Mouse (Mus musculus): ENCODE measurements around the gene Anxa3.

Gene Anxa3

DNA sequence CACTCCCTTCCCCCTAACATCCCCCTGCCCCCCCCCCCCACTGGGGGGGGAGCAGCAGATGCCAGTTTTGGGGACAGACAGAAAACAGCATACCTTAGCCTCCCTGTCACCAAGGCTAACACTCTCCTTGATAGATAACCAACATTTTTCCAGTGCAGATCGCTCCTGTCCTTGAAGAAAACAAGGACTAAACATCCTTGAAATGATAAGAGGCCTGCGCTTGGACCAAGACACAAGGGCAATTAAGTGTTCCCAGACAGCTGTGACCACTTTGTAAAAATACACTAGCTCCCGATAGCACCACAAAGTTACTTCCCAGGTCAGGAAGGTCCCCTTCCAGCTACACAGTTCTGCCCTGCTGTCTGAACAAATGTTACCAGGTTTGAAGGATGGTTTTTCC lies 55.2 kb downstream of the Anxa3 start:
- no peak for DNase-seq

DNA sequence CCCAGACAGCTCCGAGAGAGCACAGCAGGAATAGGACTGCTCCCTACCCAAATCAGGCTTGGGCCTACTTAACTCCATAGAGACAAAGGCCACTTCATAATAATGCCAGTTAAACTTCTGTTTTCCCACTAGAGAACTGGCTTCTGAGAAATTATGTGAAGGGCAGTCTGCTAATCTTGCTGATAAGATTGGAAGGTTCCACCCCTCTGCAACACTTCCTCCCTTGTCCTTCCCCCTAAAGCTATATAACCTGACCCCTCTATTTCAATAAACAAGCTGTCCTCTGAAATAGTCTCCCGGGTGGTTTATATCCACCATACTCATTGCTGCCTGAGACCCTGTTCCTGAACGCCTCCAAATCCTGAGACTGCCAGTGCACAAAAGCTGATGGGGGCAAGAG lies 56.1 kb downstream of the Anxa3 start:
- DNase-seq: no peak

DNA sequence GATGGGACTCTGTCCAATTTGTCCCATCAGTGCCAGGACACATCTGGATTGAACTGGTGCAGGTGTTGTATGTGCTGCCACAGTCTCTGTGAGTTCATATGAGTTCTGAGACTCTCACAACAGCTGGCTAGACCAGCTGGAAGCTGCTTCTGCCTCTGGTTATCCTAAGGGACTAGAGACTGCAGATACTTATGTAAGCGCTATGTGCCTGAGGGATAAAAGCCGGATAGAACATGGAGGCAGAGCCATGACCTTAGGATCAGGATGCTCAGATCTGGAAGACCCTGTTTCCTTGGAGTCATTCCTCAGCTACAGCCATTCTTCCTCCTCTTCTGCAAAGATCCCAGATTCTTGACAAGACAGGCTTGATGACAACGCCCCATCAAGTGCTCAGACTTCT lies 60.3 kb downstream of the Anxa3 start:
- DNase-seq: no peak

DNA sequence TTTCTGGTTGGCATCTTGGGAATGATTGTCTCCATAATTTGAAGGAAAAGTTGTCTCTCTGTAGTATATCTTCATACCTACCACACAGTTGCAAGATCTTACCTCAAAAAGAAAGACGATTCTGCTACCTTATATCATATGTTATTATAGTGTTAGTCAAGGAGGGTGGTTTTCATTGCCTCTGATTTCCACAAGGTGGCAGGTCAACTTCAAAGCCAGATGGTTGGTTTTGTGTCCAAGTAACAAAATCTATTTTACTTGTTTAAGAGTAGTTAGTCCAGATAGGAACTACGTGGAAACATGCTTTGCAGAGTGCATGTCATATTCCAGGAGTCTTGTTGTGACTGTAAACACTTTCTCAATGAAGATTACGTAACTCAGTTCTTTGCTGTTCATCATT lies 61.2 kb downstream of the Anxa3 start:
- DNase-seq: no peak

DNA sequence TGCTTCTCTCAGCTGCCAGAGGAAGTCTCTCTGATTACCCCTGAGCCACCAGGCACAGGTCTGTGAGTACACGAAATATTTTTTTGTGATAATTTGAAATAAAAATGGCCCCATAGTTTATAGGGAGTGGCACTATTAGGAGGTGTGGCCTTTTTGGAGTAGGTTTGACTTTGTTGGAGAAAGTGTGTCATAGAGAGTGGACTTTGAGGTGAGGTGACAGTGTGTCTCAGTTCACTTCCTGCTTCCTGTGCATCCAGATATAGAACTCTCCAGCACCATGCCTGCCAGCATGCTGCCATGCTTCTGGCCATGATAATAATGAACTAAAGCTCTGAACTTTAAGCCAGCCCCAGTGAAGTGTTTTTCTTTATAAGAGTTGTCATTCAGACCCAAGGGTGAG lies 66.8 kb downstream of the Anxa3 start:
- DNase-seq: no peak

DNA sequence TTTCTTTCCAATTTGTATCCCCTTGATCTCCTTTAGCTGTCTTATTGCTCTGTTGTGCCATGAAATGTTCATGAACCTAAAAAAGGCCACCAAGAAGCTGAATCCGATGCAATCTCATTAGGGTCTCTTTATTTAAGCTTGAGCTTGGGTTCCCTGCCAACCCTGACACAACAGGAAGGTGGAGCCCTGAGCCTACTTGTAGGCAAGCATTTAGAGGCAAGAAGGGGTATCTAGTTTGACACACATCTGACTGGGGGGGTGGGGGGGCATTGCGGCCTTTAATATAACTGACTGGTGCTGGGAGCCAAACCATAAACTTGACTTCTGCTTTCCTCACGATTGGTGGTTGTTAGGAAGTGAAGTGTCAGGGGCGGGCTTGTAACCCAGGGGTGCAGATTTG lies 74.0 kb downstream of the Anxa3 start:
- DNase-seq: no peak

DNA sequence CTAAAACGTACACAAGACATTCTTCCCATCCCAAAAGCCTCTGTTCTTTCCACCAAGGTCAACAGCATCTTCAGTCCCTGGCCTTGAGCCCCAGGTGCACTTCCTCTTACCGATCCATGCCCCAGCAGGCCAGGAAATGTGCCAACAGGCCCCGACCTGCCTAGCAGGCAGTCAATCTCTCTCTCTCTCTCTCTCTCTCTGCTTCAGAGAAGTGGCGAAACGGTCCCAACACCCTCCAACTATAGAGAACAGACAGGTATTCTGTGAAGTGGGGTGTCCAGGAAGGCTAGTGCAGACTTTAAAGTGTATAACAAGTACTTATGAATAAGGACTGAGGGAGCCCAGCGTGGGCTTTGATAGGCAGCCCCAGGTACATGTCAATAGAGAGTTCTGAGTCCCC lies 75.8 kb downstream of the Anxa3 start:
- no peak for DNase-seq

DNA sequence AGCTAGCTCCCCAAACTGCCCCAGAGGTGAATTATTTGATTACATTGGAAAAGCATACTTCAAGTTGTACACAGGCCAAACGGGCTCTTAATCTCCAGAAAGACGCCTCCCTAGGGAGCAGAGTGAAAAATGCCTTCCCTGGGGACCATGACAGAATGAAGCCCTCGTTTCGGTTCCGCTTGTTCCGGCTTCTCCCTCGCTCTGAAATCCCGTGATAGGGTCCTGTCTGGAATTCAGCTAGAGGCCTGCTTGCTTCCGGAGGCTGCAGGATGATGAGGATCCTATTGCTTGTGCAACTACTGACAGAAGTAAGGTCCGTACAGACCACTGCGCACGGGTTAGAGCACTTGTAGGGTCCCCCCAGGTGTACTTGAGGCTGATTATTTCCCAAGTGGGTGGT lies 77.9 kb downstream of the Anxa3 start:
- no peak for DNase-seq

DNA sequence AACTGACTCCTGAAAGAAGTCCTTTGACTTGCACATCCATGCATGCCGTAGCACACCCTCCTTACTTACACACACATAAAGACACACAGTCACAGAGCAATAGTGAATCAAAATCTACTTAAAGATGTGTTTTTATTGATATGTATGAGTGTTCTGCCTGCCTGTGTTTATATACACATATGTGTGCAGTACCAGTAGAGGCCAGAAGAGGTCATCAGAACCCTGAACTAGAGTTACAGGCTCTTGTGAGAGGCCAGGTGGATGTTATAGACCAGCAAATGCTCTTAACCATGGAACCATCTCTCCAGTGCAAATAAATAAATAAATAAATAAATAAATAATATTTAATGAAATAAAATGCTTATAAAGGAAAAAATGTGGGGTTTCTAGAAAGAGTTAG lies 85.0 kb downstream of the Anxa3 start:
- no peak for DNase-seq

DNA sequence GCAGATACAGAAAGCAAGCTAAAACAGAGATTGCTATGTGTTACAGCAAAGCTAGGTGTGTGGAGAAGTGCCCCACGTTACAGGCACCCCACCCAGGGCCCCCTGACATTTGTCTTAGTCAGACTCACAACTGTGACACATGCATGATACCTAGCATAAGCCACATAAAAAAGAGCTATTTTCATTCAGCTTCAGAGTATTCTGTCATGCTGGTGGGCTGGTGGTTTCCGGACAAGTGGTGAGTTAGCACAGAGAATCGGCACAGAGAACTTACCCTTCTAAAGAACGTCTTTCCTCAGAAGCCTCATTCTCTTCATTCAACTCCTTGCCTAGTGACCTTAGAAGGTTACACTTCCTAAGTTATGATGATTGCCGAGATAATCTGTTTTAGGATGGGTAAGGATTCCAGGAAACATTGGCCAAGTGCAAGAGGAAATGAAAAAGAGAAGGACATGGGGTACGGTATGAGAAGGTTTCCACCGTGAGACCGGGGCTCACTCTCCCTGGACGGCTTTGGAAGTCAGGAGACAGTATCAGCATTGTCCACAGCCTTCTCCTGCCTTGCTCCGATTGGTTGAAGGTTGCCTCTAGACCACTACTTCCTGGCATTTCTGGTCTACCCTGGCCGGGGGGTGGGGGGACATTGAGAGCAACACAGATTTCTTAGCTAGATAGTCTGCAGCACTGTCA lies 85.9 kb downstream of the Anxa3 start:
- DNase-seq: no peak

DNA sequence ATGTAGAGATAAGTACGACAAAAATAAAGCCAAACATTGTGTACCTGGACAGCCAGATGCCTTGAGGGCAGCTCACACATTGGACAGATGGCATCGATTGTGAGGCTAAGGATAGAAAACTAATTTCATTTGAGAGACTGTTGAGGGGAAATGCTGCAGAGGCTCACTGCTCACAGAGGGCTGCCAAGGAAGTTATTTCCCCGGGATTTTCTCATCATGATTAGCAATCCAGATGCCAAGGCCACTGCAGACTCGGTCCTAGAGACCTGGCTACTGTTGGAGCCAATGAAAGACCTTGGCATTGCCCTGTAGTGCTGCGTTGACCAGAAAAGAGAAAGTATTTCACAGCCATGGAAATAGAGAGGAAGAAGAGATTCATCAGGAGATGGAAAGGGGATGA lies 87.1 kb downstream of the Anxa3 start:
- DNase-seq: no peak

DNA sequence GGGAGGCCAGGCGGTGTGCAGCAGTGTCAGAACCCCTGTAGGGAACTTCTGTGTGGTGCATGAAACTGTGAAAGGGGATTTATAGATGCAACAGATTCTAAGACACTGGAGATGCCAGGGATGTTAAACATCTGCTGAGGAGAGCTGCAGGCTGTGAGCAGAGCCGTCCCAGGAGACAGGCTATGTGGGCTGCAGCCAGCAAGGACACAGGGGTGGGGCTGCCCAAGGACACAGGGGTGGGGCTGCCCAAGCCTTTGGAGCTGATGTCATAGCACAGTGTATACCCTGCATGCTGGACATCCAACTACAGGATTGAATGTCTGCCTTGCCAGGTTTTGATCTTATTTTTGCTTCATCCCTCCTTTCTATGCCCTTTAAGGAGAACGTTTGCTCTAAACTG lies 88.0 kb downstream of the Anxa3 start:
- DNase-seq: no peak

DNA sequence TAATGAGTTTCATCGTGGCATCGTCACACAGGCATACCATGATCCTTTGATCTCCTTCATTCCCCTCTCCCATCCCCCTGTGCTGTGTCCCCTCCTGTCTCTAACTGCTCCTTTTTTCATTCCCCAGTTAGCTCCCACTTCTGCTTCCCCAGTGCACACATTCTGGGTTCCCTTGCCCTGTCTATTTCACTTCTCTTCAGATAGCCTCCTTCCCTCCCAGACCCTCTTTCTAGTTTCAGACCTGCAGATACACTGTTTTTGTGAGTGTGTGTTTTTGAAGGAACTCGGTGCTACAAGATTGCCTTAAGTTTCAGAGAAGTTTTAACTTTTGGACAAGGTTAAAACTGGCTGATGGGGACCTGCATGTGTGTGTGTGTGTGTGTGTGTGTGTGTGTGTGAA lies 88.5 kb downstream of the Anxa3 start:
- DNase-seq: no peak

DNA sequence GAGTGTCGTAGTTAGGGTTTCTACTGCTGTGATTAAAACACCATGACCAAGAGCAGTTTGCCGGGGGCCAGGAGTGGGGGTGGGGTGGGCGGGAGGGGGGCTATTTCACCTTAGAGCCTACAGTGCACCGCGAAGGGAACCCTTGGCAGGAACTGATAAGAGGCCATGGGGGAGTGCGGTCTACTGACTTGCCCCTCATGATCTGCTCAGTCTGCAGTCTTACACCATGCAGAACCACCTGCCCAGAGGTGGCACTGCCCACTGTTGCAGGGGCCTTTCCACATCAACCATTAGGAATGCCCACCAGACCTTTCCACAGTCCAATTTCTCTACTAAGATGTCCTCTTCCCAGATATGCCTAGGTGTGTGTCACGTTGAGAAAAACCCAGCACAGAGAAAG lies 92.1 kb downstream of the Anxa3 start:
- no peak for DNase-seq

DNA sequence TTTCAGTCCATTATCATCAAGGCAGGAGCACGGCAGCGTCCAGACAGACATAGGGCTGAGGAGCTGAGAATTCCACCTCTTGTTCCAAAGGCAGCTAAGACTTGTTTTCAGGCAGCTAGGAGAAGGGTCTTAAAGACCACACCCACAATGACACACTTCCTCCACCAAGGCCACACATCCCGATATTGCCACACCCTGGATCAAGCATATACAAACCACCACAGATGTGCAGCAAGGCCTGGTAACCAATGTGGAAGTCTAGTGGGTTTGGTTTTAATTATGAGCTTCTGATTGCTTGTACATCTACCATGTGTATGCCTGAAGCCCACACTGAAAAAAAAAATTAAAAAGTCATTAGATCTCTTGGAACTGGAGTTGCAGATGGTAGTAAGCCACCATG lies 95.3 kb downstream of the Anxa3 start:
- no peak for DNase-seq

DNA sequence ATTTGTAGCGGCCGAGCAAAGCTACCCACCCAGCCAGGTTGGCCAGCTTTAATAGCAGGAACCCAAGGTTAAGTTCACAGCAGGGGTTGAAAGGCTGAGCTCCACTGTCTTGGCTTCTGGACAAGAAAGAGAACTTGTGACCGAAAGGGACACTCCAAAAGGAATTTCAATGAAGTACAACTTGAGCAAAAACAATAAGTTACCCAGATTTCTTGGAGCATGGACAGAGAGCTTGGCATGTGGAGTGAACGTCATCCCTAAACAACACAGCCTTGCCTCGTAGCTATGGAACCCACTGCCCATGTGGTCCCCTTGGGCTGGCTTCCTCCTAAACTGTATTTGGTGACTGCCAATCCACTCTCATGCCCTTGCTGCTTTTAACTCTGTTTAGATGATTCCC lies 97.2 kb downstream of the Anxa3 start:
- DNase-seq: no peak

Measured in cerebellum, adult 8-10 months (tissue).